Mouse (Mus musculus): ENCODE measurements around the gene Aplp2. TPM values are rescaled to one million over a fixed set of nuclear protein-coding genes. Genes with fewer than 3 reads are reported as not detected.
"Not testable (repeated sequence)": the region's sequence is repeated elsewhere in the genome, so short reads cannot be mapped to it uniquely, and the experiment has no call there.

Gene Aplp2
- polyA plus RNA-seq, 1 experiment from 2014 or later = 186 TPM

GRCm38 (mm10) chr9:31167305-31167704 lies 44.3 kb downstream of the Aplp2 start:
- H3K9me3 ChIP-seq = no peaks in the 10 kb centered on the region
- H3K36me3 ChIP-seq = peaks cover 73% of the 10 kb centered on the region
- H3K4me2 ChIP-seq (replicated peaks) = no peak overlapping the region
- H3K4me1 ChIP-seq = no peaks in the 10 kb centered on the region
- no peak for ATAC-seq (ENCODE audit: low FRiP score, low read depth)
- no peak overlapping the region for H3K4me3 ChIP-seq
- no peak overlapping the region for H3K27ac ChIP-seq
- WGBS = 93% methylated on average over 13 of the region's 13 CpGs
- no peak overlapping the region for H3K9ac ChIP-seq
- H3K27me3 ChIP-seq = no peaks in the 10 kb centered on the region

- peaks cover 77% of the 10 kb centered on the region for H3K36me3 ChIP-seq
- not testable (repeated sequence) for H3K4me2 ChIP-seq (replicated peaks); H3K4me3 ChIP-seq; H3K9ac ChIP-seq; H3K9me3 ChIP-seq; H3K27ac ChIP-seq; ATAC-seq (ENCODE audit: low FRiP score, low read depth); H3K27me3 ChIP-seq; H3K4me1 ChIP-seq
- 91% methylated on average over 3 of the region's 3 CpGs for WGBS
Measured at GRCm38 (mm10) chr9:31165505-31165904, 46.1 kb downstream of the Aplp2 start.

GRCm38 (mm10) chr9:31163327-31163726 lies 48.3 kb downstream of the Aplp2 start:
- Histone ChIP-seq H3K4me2 (replicated peaks) (no peak overlapping the region), H3K4me1 (no peaks in the 10 kb centered on the region), H3K27me3 (no peaks in the 10 kb centered on the region), H3K9me3 (no peaks in the 10 kb centered on the region), H3K4me3 (no peak overlapping the region), H3K27ac (no peak overlapping the region), H3K9ac (no peak overlapping the region), H3K36me3 (peaks cover 84% of the 10 kb centered on the region)
- ATAC-seq (ENCODE audit: low FRiP score, low read depth) = no peak
- WGBS = 89% methylated on average over 1 of the region's 1 CpGs

GRCm38 (mm10) chr9:31162911-31163310 lies 48.7 kb downstream of the Aplp2 start:
- Histone ChIP-seq H3K9ac (no peak overlapping the region), H3K4me1 (no peaks in the 10 kb centered on the region), H3K9me3 (no peaks in the 10 kb centered on the region), H3K27me3 (no peaks in the 10 kb centered on the region), H3K4me3 (no peak overlapping the region), H3K4me2 (replicated peaks) (no peak overlapping the region), H3K27ac (no peak overlapping the region), H3K36me3 (peaks cover 84% of the 10 kb centered on the region)
- WGBS = 56% methylated on average over 1 of the region's 1 CpGs
- ATAC-seq (ENCODE audit: low FRiP score, low read depth) = no peak

- peaks cover 89% of the 10 kb centered on the region for H3K36me3 ChIP-seq
- 80% methylated on average over 4 of the region's 4 CpGs for WGBS
- ATAC-seq (ENCODE audit: low FRiP score, low read depth) = no peak
Measured at GRCm38 (mm10) chr9:31159910-31160309, 51.7 kb downstream of the Aplp2 start.

GRCm38 (mm10) chr9:31156594-31156993 lies 55.0 kb downstream of the Aplp2 start:
- ATAC-seq (ENCODE audit: low FRiP score, low read depth) = no peak
- no peak overlapping the region for H3K4me2 ChIP-seq (replicated peaks)
- H3K27me3 ChIP-seq = no peaks in the 10 kb centered on the region
- no peak overlapping the region for H3K4me3 ChIP-seq
- no peaks in the 10 kb centered on the region for H3K9me3 ChIP-seq
- H3K4me1 ChIP-seq = no peaks in the 10 kb centered on the region
- no peak overlapping the region for H3K9ac ChIP-seq
- 86% methylated on average over 8 of the region's 8 CpGs for WGBS
- peaks cover 92% of the 10 kb centered on the region for H3K36me3 ChIP-seq
- no peak overlapping the region for H3K27ac ChIP-seq

More at GRCm38 (mm10) chr9:31159910-31160309, 51.7 kb downstream of the Aplp2 start:
- no peaks in the 10 kb centered on the region for H3K4me1 ChIP-seq
- H3K9ac ChIP-seq = no peak overlapping the region
- no peaks in the 10 kb centered on the region for H3K27me3 ChIP-seq
- H3K4me3 ChIP-seq = no peak overlapping the region
- H3K9me3 ChIP-seq = no peaks in the 10 kb centered on the region
- no peak overlapping the region for H3K4me2 ChIP-seq (replicated peaks)
- H3K27ac ChIP-seq = no peak overlapping the region

- H3K27me3 ChIP-seq = no peaks in the 10 kb centered on the region
- ATAC-seq (ENCODE audit: low FRiP score, low read depth) = no peak
- H3K9me3 ChIP-seq = no peaks in the 10 kb centered on the region
- no peak overlapping the region for H3K9ac ChIP-seq
- peaks cover 76% of the 10 kb centered on the region for H3K36me3 ChIP-seq
- H3K4me2 ChIP-seq (replicated peaks) = no peak overlapping the region
- no peak overlapping the region for H3K4me3 ChIP-seq
- no peak overlapping the region for H3K27ac ChIP-seq
- no peaks in the 10 kb centered on the region for H3K4me1 ChIP-seq
- WGBS = 84% methylated on average over 2 of the region's 2 CpGs
Measured at GRCm38 (mm10) chr9:31151050-31151449, 60.6 kb downstream of the Aplp2 start.

- Histone ChIP-seq H3K9me3 (no peaks in the 10 kb centered on the region), H3K27ac (no peak overlapping the region), H3K4me3 (no peak overlapping the region), H3K4me2 (replicated peaks) (no peak overlapping the region), H3K9ac (no peak overlapping the region), H3K27me3 (no peaks in the 10 kb centered on the region), H3K36me3 (peaks cover 54% of the 10 kb centered on the region), H3K4me1 (no peaks in the 10 kb centered on the region)
- ATAC-seq (ENCODE audit: low FRiP score, low read depth) = no peak
- WGBS = 71% methylated on average over 7 of the region's 7 CpGs
Measured at GRCm38 (mm10) chr9:31148135-31148534, 63.5 kb downstream of the Aplp2 start.

GRCm38 (mm10) chr9:31145272-31145925 lies 66.2 kb downstream of the Aplp2 start:
- peaks cover 36% of the 10 kb centered on the region for H3K36me3 ChIP-seq
- no peaks in the 10 kb centered on the region for H3K27me3 ChIP-seq
- H3K9ac ChIP-seq = no peak overlapping the region
- no peak for ATAC-seq (ENCODE audit: low FRiP score, low read depth)
- no peaks in the 10 kb centered on the region for H3K9me3 ChIP-seq
- no peak overlapping the region for H3K27ac ChIP-seq
- no peak overlapping the region for H3K4me3 ChIP-seq
- WGBS = 80% methylated on average over 7 of the region's 7 CpGs
- H3K4me1 ChIP-seq = no peaks in the 10 kb centered on the region
- no peak overlapping the region for H3K4me2 ChIP-seq (replicated peaks)

- Histone ChIP-seq H3K4me3 (no peak overlapping the region), H3K36me3 (peaks cover 12% of the 10 kb centered on the region), H3K9me3 (no peaks in the 10 kb centered on the region), H3K27me3 (no peaks in the 10 kb centered on the region), H3K27ac (no peak overlapping the region), H3K9ac (no peak overlapping the region), H3K4me2 (replicated peaks) (no peak overlapping the region), H3K4me1 (no peaks in the 10 kb centered on the region)
- ATAC-seq (ENCODE audit: low FRiP score, low read depth) = no peak
- 82% methylated on average over 1 of the region's 1 CpGs for WGBS
Measured at GRCm38 (mm10) chr9:31142924-31143323, 68.7 kb downstream of the Aplp2 start.

GRCm38 (mm10) chr9:31133131-31133530 lies 78.5 kb downstream of the Aplp2 start:
- no peak overlapping the region for H3K4me2 ChIP-seq (replicated peaks)
- peaks cover 73% of the 10 kb centered on the region for H3K27me3 ChIP-seq
- H3K27ac ChIP-seq = no peak overlapping the region
- no peak for ATAC-seq (ENCODE audit: low FRiP score, low read depth)
- WGBS = 79% methylated on average over 5 of the region's 5 CpGs
- peaks cover 21% of the 10 kb centered on the region for H3K4me1 ChIP-seq
- H3K9ac ChIP-seq = no peak overlapping the region
- H3K36me3 ChIP-seq = no peaks in the 10 kb centered on the region
- no peak overlapping the region for H3K4me3 ChIP-seq
- H3K9me3 ChIP-seq = no peaks in the 10 kb centered on the region

GRCm38 (mm10) chr9:31131205-31131968 lies 80.2 kb downstream of the Aplp2 start, which contains the start of gene St14:
Gene St14, minus strand, starts transcription at chr9:31131853.
- Histone ChIP-seq H3K4me1 (peaks cover 21% of the 10 kb centered on the region), H3K27ac (no peak within 1 kb of the TSS), H3K36me3 (no peaks in the 10 kb centered on the region), H3K27me3 (peaks cover 82% of the 10 kb centered on the region), H3K9me3 (no peaks in the 10 kb centered on the region), H3K4me2 (replicated peaks) (peak within 1 kb of the TSS; percentile 96), H3K9ac (peak within 1 kb of the TSS; percentile 69), H3K4me3 (peak within 1 kb of the TSS; percentile 53)
- ATAC-seq (ENCODE audit: low FRiP score, low read depth) = peak; percentile 61; the same call in 1 of the 2 replicates
- WGBS = under 1% methylated on average over 74 of the region's 74 CpGs

Measured in limb, embryonic 13.5 days (tissue).